Mouse (Mus musculus): Measurements from ENCODE around the gene Trim42.

The Trim42 gene

GRCm38 (mm10) chr9:97315421-97316055, 54.2 kb downstream of the Trim42 start:
- TF ChIP-seq POU5F1 (IDR thresholded peaks at IDR 0.05; ENCODE audit: borderline replicate concordance, low read length) (no peak), CTCF (conservative IDR thresholded peaks at IDR 0.05; ENCODE audit: low read length) (peak; percentile 76), NANOG (IDR thresholded peaks at IDR 0.05; ENCODE audit: borderline replicate concordance, low read length) (no peak)
- H3K36me3 ChIP-seq (ENCODE audit: insufficient read depth, low read length) = no peaks in the 10 kb centered on the region
- H3K4me1 ChIP-seq (replicated peaks; ENCODE audit: low read depth, low read length) = no peaks in the 10 kb centered on the region

GRCm38 (mm10) chr9:97311614-97312013, 58.1 kb downstream of the Trim42 start:
- Histone ChIP-seq H3K9me3 (ENCODE audit: low read length) (0 out of 2 replicates have a peak, but pooled peaks cover 4% of the 10 kb centered on the region), H3K27me3 (ENCODE audit: insufficient read depth, low read length) (no peaks in the 10 kb centered on the region), H3K4me3 (replicated peaks; ENCODE audit: low read length) (no peak overlapping the region), H3K36me3 (ENCODE audit: insufficient read depth, low read length) (no peaks in the 10 kb centered on the region), H3K4me1 (replicated peaks; ENCODE audit: low read depth, low read length) (peaks cover 5% of the 10 kb centered on the region)
- TF ChIP-seq NANOG (IDR thresholded peaks at IDR 0.05; ENCODE audit: borderline replicate concordance, low read length) = no peak
- TF ChIP-seq CTCF (conservative IDR thresholded peaks at IDR 0.05; ENCODE audit: low read length) = no peak
- TF ChIP-seq POU5F1 (IDR thresholded peaks at IDR 0.05; ENCODE audit: borderline replicate concordance, low read length) = no peak

More at GRCm38 (mm10) chr9:97315421-97316055, 54.2 kb downstream of the Trim42 start:
- peaks cover 4% of the 10 kb centered on the region for H3K27me3 ChIP-seq (ENCODE audit: insufficient read depth, low read length)
- 0 out of 2 replicates have a peak, but pooled peaks cover 4% of the 10 kb centered on the region for H3K9me3 ChIP-seq (ENCODE audit: low read length)
- no peak overlapping the region for H3K4me3 ChIP-seq (replicated peaks; ENCODE audit: low read length)

- Histone ChIP-seq H3K4me1 (replicated peaks; ENCODE audit: low read depth, low read length) (peaks cover 5% of the 10 kb centered on the region), H3K4me3 (replicated peaks; ENCODE audit: low read length) (no peak overlapping the region), H3K9me3 (ENCODE audit: low read length) (0 out of 2 replicates have a peak, but pooled peaks cover 4% of the 10 kb centered on the region), H3K27me3 (ENCODE audit: insufficient read depth, low read length) (no peaks in the 10 kb centered on the region), H3K36me3 (ENCODE audit: insufficient read depth, low read length) (no peaks in the 10 kb centered on the region)
- TF ChIP-seq NANOG (IDR thresholded peaks at IDR 0.05; ENCODE audit: borderline replicate concordance, low read length) (no peak), POU5F1 (IDR thresholded peaks at IDR 0.05; ENCODE audit: borderline replicate concordance, low read length) (no peak), CTCF (conservative IDR thresholded peaks at IDR 0.05; ENCODE audit: low read length) (no peak)
These were observed 60.2 kb downstream of the Trim42 start for GRCm38 (mm10) chr9:97309509-97310053.

GRCm38 (mm10) chr9:97307705-97308485, 61.9 kb downstream of the Trim42 start:
- TF ChIP-seq POU5F1 (IDR thresholded peaks at IDR 0.05; ENCODE audit: borderline replicate concordance, low read length) (no peak), CTCF (conservative IDR thresholded peaks at IDR 0.05; ENCODE audit: low read length) (no peak), NANOG (IDR thresholded peaks at IDR 0.05; ENCODE audit: borderline replicate concordance, low read length) (no peak)
- H3K4me1 ChIP-seq (replicated peaks; ENCODE audit: low read depth, low read length) = peaks cover 5% of the 10 kb centered on the region
- H3K27me3 ChIP-seq (ENCODE audit: insufficient read depth, low read length) = no peaks in the 10 kb centered on the region
- H3K36me3 ChIP-seq (ENCODE audit: insufficient read depth, low read length) = no peaks in the 10 kb centered on the region
- 0 out of 2 replicates have a peak, but pooled peaks cover 4% of the 10 kb centered on the region for H3K9me3 ChIP-seq (ENCODE audit: low read length)
- no peak overlapping the region for H3K4me3 ChIP-seq (replicated peaks; ENCODE audit: low read length)

All from E14TG2a.4 (cell line).